Mouse (Mus musculus): Measurements from ENCODE around the gene Wrnip1.

Wrnip1 gene

GRCm38 (mm10) chr13:32806820-32807219 is 5.0 kb downstream of the Wrnip1 start:
- in situ Hi-C loops (cut with MboI, MseI), result no loop called here

- in situ Hi-C loops (cut with MboI, MseI), result no loop called here
Observed at GRCm38 (mm10) chr13:32807624-32808023, 5.8 kb downstream of the Wrnip1 start.

- in situ Hi-C loops (cut with MboI, MseI), result no loop called here
Observed at GRCm38 (mm10) chr13:32819241-32819640, 17.4 kb downstream of the Wrnip1 start.

GRCm38 (mm10) chr13:32819926-32820325 is 18.1 kb downstream of the Wrnip1 start:
- in situ Hi-C loops (cut with MboI, MseI), result no loop called here

GRCm38 (mm10) chr13:32821671-32822070 is 19.8 kb downstream of the Wrnip1 start:
- in situ Hi-C loops (cut with MboI, MseI), result no loop called here

GRCm38 (mm10) chr13:32823126-32823525 is 21.3 kb downstream of the Wrnip1 start:
- in situ Hi-C loops (cut with MboI, MseI), result no loop called here

- in situ Hi-C loops (cut with MboI, MseI), result no loop called here
Observed at GRCm38 (mm10) chr13:32824377-32825330, 22.8 kb downstream of the Wrnip1 start.

GRCm38 (mm10) chr13:32825546-32825945 is 23.7 kb downstream of the Wrnip1 start:
- in situ Hi-C loops (cut with MboI, MseI), result no loop called here

GRCm38 (mm10) chr13:32827111-32827822 is 25.4 kb downstream of the Wrnip1 start:
- in situ Hi-C loops (cut with MboI, MseI), result no loop called here

- in situ Hi-C loops (cut with MboI, MseI), result no loop called here
Observed at GRCm38 (mm10) chr13:32827951-32828350, 26.1 kb downstream of the Wrnip1 start.

GRCm38 (mm10) chr13:32828886-32829285 is 27.0 kb downstream of the Wrnip1 start:
- in situ Hi-C loops (cut with MboI, MseI), result no loop called here

GRCm38 (mm10) chr13:32831505-32832273 is 29.9 kb downstream of the Wrnip1 start:
- in situ Hi-C loops (cut with MboI, MseI), result no loop called here

GRCm38 (mm10) chr13:32832776-32833175 is 30.9 kb downstream of the Wrnip1 start:
- in situ Hi-C loops (cut with MboI, MseI), result no loop called here

- in situ Hi-C loops (cut with MboI, MseI), result no loop called here
Observed at GRCm38 (mm10) chr13:32833237-32833636, 31.4 kb downstream of the Wrnip1 start.

- in situ Hi-C loops (cut with MboI, MseI), result no loop called here
Observed at GRCm38 (mm10) chr13:32834513-32834912, 32.7 kb downstream of the Wrnip1 start.

- in situ Hi-C loops (cut with MboI, MseI), result no loop called here
Observed at GRCm38 (mm10) chr13:32839314-32839713, 37.5 kb downstream of the Wrnip1 start.

GRCm38 (mm10) chr13:32841349-32841748 is 39.5 kb downstream of the Wrnip1 start:
- in situ Hi-C loops (cut with MboI, MseI), result no loop called here

GRCm38 (mm10) chr13:32846221-32846620 is 44.4 kb downstream of the Wrnip1 start:
- in situ Hi-C loops (cut with MboI, MseI), result no loop called here

GRCm38 (mm10) chr13:32849092-32849491 is 47.3 kb downstream of the Wrnip1 start:
- in situ Hi-C loops (cut with MboI, MseI), result no loop called here

- in situ Hi-C loops (cut with MboI, MseI), result loop anchor here (10.0 kb wide), 1 partner anchor 1055 kb away; the partner anchor contains the start of gene Serpinb6c
Observed at GRCm38 (mm10) chr13:32849531-32850123, 47.8 kb downstream of the Wrnip1 start.

GRCm38 (mm10) chr13:32850156-32850555 is 48.3 kb downstream of the Wrnip1 start:
- in situ Hi-C loops (cut with MboI, MseI), result loop anchor here (10.0 kb wide), 1 partner anchor 1055 kb away; the partner anchor contains the start of gene Serpinb6c
